Mouse (Mus musculus): Measurements from ENCODE around the gene Deup1. TPM values are rescaled to one million over a fixed set of nuclear protein-coding genes. Genes with fewer than 3 reads are reported as not detected.

Deup1 gene
- total RNA-seq, 2 experiments from 2014 or later, result not detected

DNA sequence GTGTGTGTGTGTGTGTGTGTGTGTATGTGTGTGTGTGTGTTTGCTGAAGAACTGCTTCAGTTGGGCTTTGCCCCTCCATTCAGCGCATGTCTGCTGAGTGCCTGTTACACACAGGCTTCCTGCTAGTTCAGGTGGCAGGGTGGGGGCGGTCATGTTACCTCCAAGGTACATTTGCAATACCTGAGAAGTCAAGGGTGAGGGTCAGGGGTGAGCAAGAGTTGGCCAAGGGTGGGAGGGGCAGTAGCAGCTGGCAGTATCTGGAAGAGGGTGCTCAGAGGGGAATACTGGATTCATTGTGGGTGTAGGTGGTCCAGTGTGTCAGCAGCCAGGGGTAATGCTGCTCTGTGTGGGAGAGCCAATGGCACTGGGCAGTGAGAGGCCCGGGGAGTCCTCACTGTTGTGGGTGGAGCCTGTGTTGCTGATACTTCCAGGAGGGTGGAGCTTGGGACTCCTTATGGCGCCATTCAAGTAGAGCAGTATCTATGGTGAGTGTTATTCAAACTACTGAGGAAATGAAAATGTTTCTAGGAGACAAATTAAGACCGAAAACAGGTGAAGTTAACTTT lies 90.8 kb downstream of the Deup1 start:
- no peak for DNase-seq
- intact Hi-C loops (cut with DNase I), result no loop called here

DNA sequence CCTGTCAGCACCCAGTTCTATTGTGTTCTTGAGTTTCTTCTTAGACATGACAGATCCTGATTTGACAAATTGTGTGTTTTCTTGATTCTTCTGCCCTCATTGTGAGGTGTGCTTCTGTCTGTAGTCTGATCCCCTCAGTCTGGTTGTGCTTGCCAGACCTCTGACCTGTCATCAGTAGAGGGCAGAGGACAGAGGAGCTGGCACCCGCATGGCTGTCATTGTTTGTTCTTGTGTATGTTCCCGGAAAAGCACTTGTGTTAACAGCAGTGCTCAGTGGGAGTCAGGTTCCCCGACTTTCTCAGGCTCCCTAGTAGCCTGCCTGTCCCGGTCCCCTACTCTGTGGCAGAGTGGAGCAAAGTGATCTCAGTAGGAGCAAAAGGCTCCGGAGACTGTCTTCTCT lies 92.3 kb downstream of the Deup1 start:
- intact Hi-C loops (cut with DNase I), result no loop called here
- no peak for DNase-seq

DNA sequence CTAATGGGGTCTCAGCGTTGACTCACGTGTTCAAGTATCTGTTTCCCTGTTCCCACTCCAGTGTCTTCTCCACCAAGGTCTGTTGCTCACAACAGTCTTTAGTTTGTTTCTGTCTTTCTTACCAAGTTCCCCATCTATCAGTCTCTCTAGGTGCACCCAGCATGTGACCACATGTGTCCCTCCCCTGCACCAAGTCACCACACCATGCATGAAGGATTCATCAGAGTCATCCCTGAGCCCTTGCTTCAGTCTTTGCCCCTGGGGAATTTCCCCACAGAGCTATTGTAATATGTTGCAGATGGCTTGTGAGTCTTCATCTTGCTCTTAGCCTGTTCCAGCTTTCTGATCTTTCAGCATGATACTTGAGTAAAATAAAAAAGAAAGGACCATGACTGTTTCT lies 93.6 kb downstream of the Deup1 start:
- intact Hi-C loops (cut with DNase I), result no loop called here

DNA sequence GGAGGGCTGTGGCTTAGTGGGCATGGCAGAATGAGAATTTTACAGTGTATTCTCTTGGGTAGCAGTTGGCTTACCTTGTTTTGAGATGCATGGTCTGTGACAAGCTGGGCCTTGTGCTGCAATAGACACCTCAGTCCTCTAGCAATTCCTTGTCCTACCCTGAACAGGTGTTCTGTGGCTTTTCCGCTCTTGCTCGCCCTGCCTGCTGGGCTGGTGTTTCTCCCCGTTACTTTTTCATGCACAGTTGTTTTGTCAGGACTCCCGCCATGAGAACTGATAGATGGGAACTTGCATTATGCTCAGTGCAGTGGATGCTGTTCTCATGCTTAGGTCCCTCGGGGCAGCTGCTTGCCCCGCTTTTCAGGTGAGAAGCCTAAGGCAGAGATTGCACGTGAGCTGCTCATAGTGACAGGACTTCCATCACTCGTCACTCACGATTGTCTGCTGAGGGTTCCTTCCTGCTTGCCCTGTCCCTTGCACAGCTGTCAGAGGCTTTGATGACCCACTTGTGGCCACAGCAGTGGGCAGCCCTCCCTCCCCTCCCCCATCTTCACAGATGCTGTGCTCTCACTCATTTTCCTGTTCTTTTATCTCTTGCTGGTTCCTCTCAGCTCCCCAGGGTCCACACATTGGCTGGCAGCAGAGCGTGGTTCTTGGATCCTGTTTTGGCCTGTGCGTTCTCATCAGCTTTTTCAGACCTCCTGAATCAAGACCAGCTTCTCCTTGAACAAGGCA lies 94.2 kb downstream of the Deup1 start:
- DNase-seq, result no peak
- intact Hi-C loops (cut with DNase I), result no loop called here

More for the DNA sequence above, 93.6 kb downstream of the Deup1 start:
- DNase-seq, result no peak

DNA sequence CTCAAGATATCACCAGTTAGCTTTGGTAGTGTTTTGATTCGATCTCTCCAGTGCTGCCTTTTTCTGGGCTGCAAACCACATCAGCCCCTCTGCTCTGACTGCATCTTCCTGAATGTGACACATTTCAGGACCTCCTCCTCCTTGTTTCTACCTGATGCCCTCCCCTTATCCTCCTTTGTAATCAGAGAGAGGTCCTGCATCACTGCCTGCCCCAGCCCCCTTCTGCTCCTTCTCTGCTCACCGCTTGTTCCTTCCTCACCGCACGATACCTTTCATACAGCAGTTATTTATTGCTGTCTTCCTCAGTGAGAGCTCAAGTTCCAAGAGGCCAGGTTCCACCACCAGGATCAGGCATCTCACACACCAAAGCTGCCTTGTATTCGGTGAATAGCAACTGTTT lies 96.5 kb downstream of the Deup1 start:
- intact Hi-C loops (cut with DNase I), result no loop called here
- DNase-seq, result no peak

DNA sequence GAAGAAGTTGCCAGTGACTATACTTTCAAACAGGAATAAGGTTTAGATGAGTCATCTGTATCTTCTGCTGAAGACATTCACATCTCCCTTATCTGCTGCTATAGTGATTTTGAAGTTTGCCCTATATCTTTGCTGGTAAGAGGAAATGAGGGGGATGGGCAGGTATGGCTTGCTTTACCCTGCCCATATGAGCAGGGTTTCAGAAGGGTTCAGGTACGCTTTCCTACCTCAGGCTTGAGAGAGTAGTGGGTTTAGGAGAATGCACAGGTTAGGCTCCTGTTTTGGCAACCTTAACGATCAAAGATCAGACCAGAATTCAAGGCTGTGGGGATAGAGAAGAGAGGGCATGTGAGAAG lies 97.8 kb downstream of the Deup1 start:
- intact Hi-C loops (cut with DNase I), result no loop called here
- DNase-seq, result no peak

DNA sequence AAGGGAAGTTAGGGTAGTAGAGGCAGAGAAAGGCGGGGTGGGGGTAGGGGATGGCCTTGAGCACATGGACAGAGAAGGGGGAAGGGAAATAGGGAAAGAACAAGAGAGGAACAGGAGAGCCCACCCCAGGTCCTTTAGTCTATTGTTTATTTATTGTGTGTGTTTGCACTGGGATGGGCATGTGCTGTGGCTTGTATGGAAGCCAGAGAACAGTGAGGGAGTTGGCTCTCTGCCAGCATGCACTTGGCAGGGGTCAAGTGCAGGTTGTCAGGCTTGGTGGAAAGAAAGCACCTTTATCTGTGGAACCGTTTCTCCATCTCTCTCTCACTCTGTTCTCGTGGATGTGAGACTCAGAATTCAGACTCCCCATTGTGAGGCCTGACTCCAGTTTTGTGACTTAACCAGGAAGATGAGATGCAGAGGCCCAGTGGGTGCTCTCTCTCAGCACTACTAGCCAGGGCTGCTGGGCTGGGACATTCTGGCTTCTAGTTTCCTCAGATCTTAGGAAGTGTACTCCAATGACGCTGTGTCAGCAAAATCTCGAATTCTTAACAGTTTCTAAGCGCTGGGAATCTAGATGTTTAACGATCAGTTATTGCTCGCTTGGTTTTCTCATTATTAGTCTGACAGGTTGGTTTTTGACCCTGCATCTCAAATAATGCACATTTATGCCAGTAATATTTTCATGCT lies 98.3 kb downstream of the Deup1 start:
- no peak for DNase-seq
- intact Hi-C loops (cut with DNase I), result no loop called here

DNA sequence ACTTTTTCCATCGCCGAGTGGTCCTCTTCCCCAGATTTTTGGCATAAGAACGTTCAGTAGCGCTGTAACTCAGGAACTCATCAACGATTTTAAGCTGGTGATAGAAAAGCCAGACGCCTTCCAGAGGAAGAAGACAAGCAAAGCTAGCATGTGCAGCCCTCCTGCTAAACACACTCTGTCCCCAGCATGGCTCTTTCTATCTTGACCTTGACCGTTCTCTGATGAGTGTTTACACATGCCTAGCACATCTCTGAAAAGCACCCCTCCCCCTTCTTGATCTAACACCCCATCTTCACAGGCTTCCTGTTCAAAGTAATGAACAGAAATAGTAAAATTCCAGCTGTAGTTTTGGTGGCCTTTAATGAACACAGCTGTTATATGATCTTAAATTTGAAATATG lies 99.4 kb downstream of the Deup1 start:
- no peak for DNase-seq
- intact Hi-C loops (cut with DNase I), result no loop called here

DNA sequence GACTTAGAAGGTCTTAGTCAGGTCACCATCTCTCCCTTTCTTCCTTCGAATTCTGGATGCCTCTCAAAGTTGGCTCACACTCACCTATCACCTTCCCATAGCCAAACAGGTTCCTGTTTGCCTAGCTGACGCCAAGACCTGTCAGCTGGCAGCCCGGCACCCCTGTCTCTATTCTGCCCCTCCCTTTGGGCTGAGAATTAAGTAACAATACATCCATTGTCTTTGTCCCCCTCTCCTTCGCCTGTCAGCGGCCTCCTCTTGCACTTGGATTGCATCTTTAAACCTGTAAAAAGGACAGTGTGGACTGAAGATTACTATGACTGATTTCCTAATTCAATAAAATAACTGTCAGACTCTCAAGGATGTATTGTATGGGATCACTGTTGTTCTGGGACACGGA lies 99.9 kb downstream of the Deup1 start:
- intact Hi-C loops (cut with DNase I), result no loop called here
- DNase-seq, result no peak

DNA sequence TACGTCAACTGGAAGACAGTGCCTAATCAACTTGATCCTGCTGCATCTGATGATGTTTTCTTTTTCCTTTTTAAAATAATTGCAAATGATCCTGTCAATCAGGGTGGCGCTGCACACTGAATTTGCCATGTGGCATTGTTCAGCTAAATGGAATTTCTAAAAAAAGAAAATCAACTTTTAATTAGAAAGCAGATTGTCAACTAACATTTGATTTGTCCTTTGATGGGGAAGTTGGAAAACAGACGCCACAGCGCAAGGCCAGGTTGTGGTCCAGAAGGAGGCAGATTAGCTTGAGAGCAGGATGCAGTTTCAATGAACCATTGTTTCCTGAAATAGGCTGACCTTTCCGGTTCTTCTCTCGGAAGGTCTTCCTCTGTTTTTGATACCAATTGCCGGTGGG lies 101.2 kb downstream of the Deup1 start:
- no peak for DNase-seq
- intact Hi-C loops (cut with DNase I), result no loop called here

DNA sequence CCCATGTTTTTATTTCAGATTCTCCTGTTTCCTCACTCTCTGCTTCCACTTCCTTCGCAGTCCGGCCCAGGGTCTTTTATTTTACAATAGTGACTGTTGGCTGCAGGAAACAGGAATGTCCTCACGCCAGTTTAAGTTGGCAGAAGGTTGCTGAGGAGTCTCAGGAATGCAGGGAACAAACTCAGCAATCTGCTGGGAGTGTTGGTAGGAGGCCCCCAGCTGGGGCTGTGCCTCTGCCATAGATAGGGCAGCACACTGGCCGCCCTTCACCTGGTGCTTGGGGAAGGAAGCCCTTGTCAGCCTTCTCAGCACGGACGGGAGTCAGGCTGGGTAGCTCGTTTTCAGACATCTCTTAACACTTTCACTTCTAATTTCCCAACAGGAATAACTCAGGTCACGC lies 102.5 kb downstream of the Deup1 start:
- intact Hi-C loops (cut with DNase I), result no loop called here
- DNase-seq, result no peak

DNA sequence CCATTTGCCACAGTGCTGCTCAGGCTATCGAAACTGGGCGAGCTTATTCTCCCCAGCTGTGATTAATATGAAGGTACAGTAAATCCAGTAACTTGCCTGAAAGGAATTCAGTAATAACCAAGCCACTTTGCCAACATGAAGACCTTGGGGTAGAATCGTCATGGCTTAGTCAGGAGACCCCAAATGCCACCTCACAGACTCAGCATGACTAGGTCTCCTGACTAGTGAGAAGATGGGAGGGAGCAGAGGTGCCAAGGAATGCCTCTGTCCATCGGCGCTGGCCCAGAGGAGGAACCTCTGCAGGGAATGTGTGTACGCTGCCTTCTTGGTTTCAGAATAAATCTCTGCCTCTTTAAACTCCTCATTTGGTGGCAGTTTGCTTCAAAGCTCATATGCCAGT lies 104.1 kb downstream of the Deup1 start:
- intact Hi-C loops (cut with DNase I), result no loop called here

DNA sequence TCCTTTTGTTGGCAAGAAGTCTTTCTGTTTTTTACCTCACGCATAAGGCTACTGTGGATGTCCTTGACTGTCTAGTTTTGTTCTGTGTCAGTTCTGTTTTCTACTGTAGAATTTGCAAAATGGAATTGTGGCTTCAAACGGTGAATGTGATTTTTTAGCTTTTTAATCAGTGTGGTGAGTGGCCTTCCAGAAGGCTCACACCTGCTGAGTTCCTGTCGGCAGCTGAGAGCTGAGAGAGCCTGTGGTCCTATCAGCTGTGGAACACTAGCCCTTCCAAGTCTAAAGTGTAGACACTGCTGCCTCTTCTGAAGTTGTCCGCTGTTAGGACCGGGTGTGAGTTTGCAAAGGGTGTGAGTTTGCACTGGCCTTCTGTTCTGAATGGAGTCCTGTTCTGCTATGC lies 104.8 kb downstream of the Deup1 start:
- intact Hi-C loops (cut with DNase I), result no loop called here
- DNase-seq, result no peak

More for the DNA sequence above, 104.1 kb downstream of the Deup1 start:
- DNase-seq, result no peak

DNA sequence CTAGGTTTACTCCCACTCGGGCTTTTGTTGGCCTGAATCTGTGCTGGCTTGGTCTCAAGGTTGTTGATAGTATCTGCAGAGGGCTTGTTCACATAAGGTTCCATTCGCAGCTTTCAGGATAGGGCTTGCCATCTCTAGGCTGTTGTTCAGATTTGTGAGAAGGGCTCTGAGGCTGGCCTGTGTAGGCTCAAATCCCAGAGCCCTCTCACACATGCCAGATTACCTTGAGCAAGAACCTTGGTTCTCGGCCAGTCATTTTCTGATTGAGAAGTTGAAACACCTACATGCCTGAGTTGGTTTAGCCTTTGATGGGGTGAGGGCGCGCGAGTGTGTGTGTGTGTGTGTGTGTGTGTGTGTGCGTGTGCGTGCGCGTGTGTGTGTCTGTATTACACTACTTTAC lies 105.4 kb downstream of the Deup1 start:
- intact Hi-C loops (cut with DNase I), result no loop called here
- no peak for DNase-seq

DNA sequence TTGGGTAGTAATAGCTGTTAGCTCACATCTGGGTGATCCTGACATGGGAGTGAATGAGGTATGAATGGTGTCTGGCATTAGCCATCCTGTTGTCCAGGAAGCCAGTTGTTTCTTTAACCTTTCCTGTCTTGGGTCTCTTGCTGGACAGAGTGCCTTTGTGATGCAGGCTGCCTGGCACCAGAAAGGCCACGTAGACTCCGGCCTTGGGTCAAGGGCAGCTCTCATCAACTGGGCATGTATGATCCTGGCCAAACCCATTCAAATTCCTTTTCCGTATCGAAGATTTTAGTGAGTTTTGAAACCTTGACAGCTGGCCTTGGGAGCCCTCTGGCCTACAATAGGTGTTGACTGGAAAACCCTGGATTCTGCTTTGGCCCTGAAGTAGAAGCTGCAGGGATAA lies 109.8 kb downstream of the Deup1 start:
- intact Hi-C loops (cut with DNase I), result no loop called here
- no peak for DNase-seq

DNA sequence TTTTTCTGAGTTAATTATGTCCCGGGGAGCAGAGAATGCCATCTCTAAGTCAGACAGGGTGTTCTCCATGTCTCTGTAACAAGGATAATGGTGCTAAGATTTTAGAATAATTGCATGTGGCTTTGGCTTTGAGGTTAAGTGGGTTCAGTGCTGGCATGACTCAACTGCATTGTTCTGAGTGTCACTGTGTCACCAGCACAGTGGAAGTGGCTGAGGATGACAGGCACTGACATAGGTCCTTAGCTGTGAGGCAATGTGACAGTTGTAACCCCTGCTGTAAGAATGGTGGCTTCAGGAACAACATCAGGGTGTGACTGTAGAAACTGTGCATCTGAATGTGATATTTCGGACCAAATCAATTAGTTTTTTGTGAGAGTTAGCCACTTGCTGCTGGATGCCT lies 111.7 kb downstream of the Deup1 start:
- no peak for DNase-seq
- intact Hi-C loops (cut with DNase I), result no loop called here

DNA sequence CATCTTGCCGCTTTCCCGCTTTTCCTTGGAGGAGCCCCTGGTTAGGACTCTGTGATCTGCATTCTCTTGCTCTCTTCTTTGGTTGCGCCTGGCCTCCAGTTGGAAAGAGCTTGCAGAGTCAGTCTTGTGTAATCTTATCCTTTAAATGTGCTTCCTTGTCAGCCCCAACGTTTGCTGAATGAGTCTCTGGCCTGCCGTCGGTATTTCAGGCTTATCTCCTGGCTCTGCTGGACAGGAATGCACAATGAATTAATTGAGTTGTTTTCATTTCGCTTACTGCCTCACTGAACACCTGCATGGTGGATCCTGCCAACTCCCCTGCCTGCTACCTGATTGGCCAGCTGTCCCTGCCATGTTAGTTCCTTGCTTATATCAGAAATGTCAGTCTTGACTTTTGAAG lies 114.8 kb downstream of the Deup1 start:
- intact Hi-C loops (cut with DNase I), result no loop called here

DNA sequence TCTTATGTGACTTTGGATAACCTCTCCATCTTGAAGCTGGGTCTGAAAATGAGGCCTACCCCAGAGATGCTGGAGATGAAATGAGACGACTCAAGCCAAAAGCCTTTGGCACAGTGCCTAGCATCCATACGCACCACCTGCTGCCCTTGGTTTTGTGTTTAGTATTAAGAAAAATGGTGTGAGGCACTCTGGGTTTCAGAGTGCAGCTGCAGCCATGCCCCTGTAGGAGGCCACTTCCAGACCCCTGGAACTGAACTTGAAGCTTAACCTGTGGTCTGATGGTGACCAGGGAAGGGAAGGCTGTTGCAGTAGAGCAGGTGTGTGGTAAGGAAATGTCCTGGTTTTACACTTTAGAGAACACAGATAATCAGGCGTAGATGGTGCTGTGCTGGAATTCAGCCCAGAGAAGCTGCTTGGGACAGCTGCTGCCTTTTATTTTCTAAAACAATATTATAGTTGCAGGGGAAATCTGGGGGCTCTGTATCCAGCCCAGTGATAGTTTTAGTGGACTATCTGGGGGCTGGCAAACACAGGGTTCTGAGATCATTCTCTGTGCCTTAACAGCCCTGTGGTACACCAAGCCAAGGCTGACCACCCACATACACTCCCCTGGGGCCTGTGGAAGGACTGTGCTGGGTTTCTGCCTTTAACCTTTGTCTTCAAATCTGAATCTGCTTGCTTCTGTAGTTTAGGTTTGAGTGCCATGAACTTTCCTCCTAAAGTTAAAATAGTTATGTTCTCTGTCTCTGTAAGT lies 117.0 kb downstream of the Deup1 start:
- DNase-seq, result no peak
- intact Hi-C loops (cut with DNase I), result no loop called here

More for the DNA sequence above, 114.8 kb downstream of the Deup1 start:
- no peak for DNase-seq
